Mouse (Mus musculus) bone marrow, adult 2 months (tissue): ENCODE results near the gene Plxna4.

Experiments used
- CTCF ChIP-seq: fragments of 200-500 bp; IDR thresholded peaks from 2 replicates; pipeline ENCODE4 v1.5.1; 2011; ENCODE audit warnings: low read length, control low read depth; ENCODE audit not compliant: control insufficient read depth, insufficient read depth
- POLR2A ChIP-seq: fragments of 200-500 bp; IDR thresholded peaks from 2 replicates; pipeline ENCODE4 v1.6.1; 2011; ENCODE audit warnings: low read depth, mild to moderate bottlenecking, control low read depth, low read length, borderline replicate concordance; ENCODE audit not compliant: control insufficient read depth

DNA sequence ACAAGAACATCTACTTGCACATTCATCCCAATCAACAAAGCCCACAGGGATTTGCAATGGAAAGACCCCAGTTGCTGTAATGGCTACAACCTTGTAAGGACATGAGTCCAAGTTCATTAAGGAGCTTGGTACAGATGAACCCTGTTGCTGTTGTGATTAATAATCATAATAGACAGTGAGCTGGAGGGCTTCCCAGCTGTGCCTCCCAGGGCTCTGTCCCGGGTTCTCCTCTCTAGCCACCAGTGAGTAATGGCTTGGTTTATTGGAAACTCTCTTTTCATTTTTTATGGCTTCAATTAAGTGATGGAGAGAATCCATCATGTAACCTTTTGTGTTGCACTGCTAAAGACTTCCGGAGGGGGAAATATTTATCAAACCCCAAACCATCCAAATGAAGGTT is 164.9 kb downstream of the Plxna4 start:
- TF ChIP-seq POLR2A (no peak), CTCF (no peak)
